Mouse (Mus musculus): Measurements from ENCODE around the gene Flvcr2.

DNA sequence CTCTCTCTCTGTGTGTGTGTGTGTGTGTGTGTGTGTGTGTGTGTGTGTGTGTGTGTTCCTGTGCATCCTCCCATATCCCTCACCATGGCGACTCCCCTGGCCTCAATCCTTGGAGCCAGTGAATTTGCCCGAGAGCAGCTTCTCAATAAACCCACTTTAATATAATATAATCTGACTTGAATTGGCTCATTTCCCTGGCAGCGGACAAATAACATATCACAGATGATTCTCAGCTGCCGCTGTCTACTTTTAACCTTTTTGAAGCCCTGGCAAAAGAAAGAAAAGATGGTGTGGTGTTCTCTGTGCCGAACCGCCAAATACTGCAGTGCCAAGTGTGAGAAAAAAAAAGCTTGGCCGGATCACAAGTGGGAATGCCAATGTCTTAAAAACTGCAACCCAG lies 18.2 kb upstream of the Flvcr2 start:
- TF ChIP-seq HCFC1 (IDR thresholded peaks at IDR 0.05; ENCODE audit: borderline replicate concordance, insufficient read depth, low read length) (no peak), ZC3H11A (IDR thresholded peaks at IDR 0.05; ENCODE audit: borderline replicate concordance, low read depth, low read length) (no peak)

All from ES-E14 (cell line).